Mouse (Mus musculus) heart, postnatal 0 days (tissue): ENCODE measurements around the gene Myo1d.

Source experiments
- CTCF ChIP-seq: IDR thresholded peaks from 2 replicates; pipeline ENCODE4 v1.5.1; 2016; ENCODE audit warnings: antibody characterized with exemption, control low read depth, low read depth
- EP300 ChIP-seq: IDR thresholded peaks from 2 replicates; pipeline ENCODE4 v1.6.1; 2016; ENCODE audit warnings: antibody characterized with exemption, low read depth

DNA sequence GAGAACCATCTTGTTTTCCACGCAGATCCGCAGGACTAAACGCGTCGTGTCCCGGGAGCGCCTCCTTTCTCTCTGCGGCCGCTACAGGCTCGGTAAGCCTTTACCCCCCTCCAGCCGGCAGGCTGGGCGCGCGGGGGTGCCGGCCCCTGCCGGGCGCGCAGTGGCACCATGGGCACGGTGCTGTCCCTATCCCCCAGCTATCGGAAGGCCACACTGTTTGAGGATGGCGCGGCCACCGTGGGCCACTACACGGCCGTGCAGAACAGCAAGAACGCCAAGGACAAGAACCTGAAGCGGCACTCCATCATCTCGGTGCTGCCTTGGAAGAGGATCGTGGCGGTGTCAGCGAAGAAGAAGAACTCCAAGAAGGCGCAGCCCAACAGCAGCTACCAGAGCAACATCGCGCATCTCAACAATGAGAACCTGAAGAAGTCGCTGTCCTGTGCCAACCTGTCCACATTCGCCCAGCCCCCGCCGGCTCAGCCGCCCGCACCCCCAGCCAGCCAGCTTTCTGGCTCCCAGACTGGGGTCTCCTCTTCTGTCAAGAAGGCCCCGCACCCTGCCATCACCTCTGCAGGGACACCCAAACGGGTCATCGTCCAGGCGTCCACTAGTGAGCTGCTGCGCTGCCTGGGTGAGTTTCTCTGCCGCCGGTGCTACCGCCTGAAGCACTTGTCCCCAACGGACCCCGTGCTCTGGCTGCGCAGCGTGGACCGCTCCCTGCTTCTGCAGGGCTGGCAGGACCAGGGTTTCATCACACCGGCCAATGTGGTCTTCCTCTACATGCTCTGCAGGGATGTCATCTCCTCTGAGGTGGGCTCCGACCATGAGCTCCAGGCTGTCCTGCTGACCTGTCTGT is 302.3 kb downstream of the Myo1d start:
- TF ChIP-seq CTCF (no peak), EP300 (no peak)
